Mouse (Mus musculus): ENCODE measurements around the gene Cd28.

Cd28 gene

GRCm38 (mm10) chr1:60750201-60750765, 33.7 kb downstream of the Cd28 start:
- no peak for DNase-seq (ENCODE audit: low spot score)

- no peak for DNase-seq (ENCODE audit: low spot score)
Measured at GRCm38 (mm10) chr1:60751011-60751410, 34.4 kb downstream of the Cd28 start.

- no peak for DNase-seq (ENCODE audit: low spot score)
Measured at GRCm38 (mm10) chr1:60752986-60753385, 36.4 kb downstream of the Cd28 start.

GRCm38 (mm10) chr1:60753981-60754380, 37.4 kb downstream of the Cd28 start:
- no peak for DNase-seq (ENCODE audit: low spot score)

- peak; percentile 84 for DNase-seq (ENCODE audit: low spot score)
Measured at GRCm38 (mm10) chr1:60755391-60756243, 39.0 kb downstream of the Cd28 start.

GRCm38 (mm10) chr1:60757631-60758030, 41.0 kb downstream of the Cd28 start:
- no peak for DNase-seq (ENCODE audit: low spot score)

- DNase-seq (ENCODE audit: low spot score): peak; percentile 83
Measured at GRCm38 (mm10) chr1:60758226-60758625, 41.6 kb downstream of the Cd28 start.

- DNase-seq (ENCODE audit: low spot score): no peak
Measured at GRCm38 (mm10) chr1:60759563-60760335, 43.1 kb downstream of the Cd28 start.

- DNase-seq (ENCODE audit: low spot score): no peak
Measured at GRCm38 (mm10) chr1:60760475-60760874, 43.9 kb downstream of the Cd28 start.

GRCm38 (mm10) chr1:60761528-60762171, 45.0 kb downstream of the Cd28 start:
- DNase-seq (ENCODE audit: low spot score): no peak

- no peak for DNase-seq (ENCODE audit: low spot score)
Measured at GRCm38 (mm10) chr1:60762451-60762850, 45.9 kb downstream of the Cd28 start.

- no peak for DNase-seq (ENCODE audit: low spot score)
Measured at GRCm38 (mm10) chr1:60762916-60763315, 46.3 kb downstream of the Cd28 start.

- no peak for DNase-seq (ENCODE audit: low spot score)
Measured at GRCm38 (mm10) chr1:60771771-60772170, 55.2 kb downstream of the Cd28 start.

- DNase-seq (ENCODE audit: low spot score): no peak
Measured at GRCm38 (mm10) chr1:60773231-60773630, 56.6 kb downstream of the Cd28 start.

- DNase-seq (ENCODE audit: low spot score): no peak
Measured at GRCm38 (mm10) chr1:60776166-60776565, 59.6 kb downstream of the Cd28 start.

GRCm38 (mm10) chr1:60776906-60777305, 60.3 kb downstream of the Cd28 start:
- peak; percentile 88 for DNase-seq (ENCODE audit: low spot score)

GRCm38 (mm10) chr1:60778465-60779115, 62.0 kb downstream of the Cd28 start:
- no peak for DNase-seq (ENCODE audit: low spot score)

GRCm38 (mm10) chr1:60779176-60779575, 62.6 kb downstream of the Cd28 start:
- DNase-seq (ENCODE audit: low spot score): no peak

GRCm38 (mm10) chr1:60781666-60782065, 65.1 kb downstream of the Cd28 start:
- DNase-seq (ENCODE audit: low spot score): peak; percentile 77

- peak; percentile 71 for DNase-seq (ENCODE audit: low spot score)
Measured at GRCm38 (mm10) chr1:60793717-60794116, 77.1 kb downstream of the Cd28 start.

GRCm38 (mm10) chr1:60795677-60796205, 79.1 kb downstream of the Cd28 start:
- no peak for DNase-seq (ENCODE audit: low spot score)
